Mouse (Mus musculus) midbrain, embryonic 13.5 days (tissue): Measurements from ENCODE around the gene B4galt2. TPM values are rescaled to one million over a fixed set of nuclear protein-coding genes. Genes with fewer than 3 reads are reported as not detected.

Source experiments
- ATAC-seq: fragments of 200-750 bp; cut with Nextera tagmentation; 2 replicates; pipeline ENCODE4 v1.8.0; 2017; ENCODE audit warnings: mild to moderate bottlenecking, moderate TSS enrichment, moderate library complexity
- H3K27ac ChIP-seq: fragments of 300-500 bp; sonication (generic); 2 replicates; pipeline ENCODE4 v1.5.1; 2015; ENCODE audit warnings: inconsistent platforms, mild to moderate bottlenecking, moderate library complexity
- H3K27me3 ChIP-seq: fragments of 300-500 bp; sonication (generic); 2 replicates; pipeline ENCODE4 v1.6.1; 2015; ENCODE audit warnings: mild to moderate bottlenecking, inconsistent platforms
- H3K36me3 ChIP-seq: fragments of 300-500 bp; sonication (generic); 2 replicates; pipeline ENCODE4 v1.6.1; 2015; ENCODE audit warnings: mild to moderate bottlenecking, inconsistent platforms
- H3K4me1 ChIP-seq: fragments of 300-500 bp; sonication (generic); replicated peaks from 2 replicates; pipeline ENCODE4 v1.6.1; 2015; ENCODE audit warnings: inconsistent platforms
- H3K4me2 ChIP-seq: fragments of 300-500 bp; sonication (generic); replicated peaks from 2 replicates; pipeline ENCODE4 v1.6.1; 2015; ENCODE audit warnings: moderate library complexity, mild to moderate bottlenecking, inconsistent platforms
- H3K4me3 ChIP-seq: fragments of 300-500 bp; sonication (generic); replicated peaks from 2 replicates; pipeline ENCODE4 v1.5.1; 2015; ENCODE audit warnings: mild to moderate bottlenecking, inconsistent platforms
- H3K9ac ChIP-seq: fragments of 300-500 bp; sonication (generic); replicated peaks from 2 replicates; pipeline ENCODE4 v1.6.1; 2015; ENCODE audit warnings: mild to moderate bottlenecking, inconsistent platforms
- H3K9me3 ChIP-seq: fragments of 300-500 bp; sonication (generic); 2 replicates; pipeline ENCODE4 v1.6.1; 2016; ENCODE audit warnings: mild to moderate bottlenecking, inconsistent platforms
- WGBS: fragments of 180-500 bp; shearing (Covaris S2); methylation state at CpG from one replicate; pipeline ENCODE4 v1.1.7; 2015; 5-methylcytosine and 5-hydroxymethylcytosine counted together
- polyA plus RNA-seq: library from polyadenylated mRNA; unstranded; fragments of >200 nt; fragmentation: Nextera tagmentation; extraction: Ambion mirVana; gene quantifications from 2 replicates; pipeline ENCODE4 v1.2.1, GENCODE M21; 2015

The B4galt2 gene
- polyA plus RNA-seq, 1 experiment from 2014 or later: 42.8 TPM

- no peak overlapping the region for H3K9ac ChIP-seq
- H3K27ac ChIP-seq: no peak overlapping the region
- H3K4me1 ChIP-seq: peaks cover 28% of the 10 kb centered on the region
- H3K9me3 ChIP-seq: no peaks in the 10 kb centered on the region
- WGBS: 88% methylated on average over 4 of the region's 4 CpGs
- 0 out of 2 replicates have a peak, but pooled peaks cover 4% of the 10 kb centered on the region for H3K27me3 ChIP-seq
- no peak overlapping the region for H3K4me2 ChIP-seq
- no peak for ATAC-seq
- H3K4me3 ChIP-seq: no peak overlapping the region
- peaks cover 2% of the 10 kb centered on the region for H3K36me3 ChIP-seq
Observed at GRCm38 (mm10) chr4:117917402-117917801, 34.1 kb upstream of the B4galt2 start.

- H3K4me1 ChIP-seq: peaks cover 38% of the 10 kb centered on the region
- H3K27me3 ChIP-seq: no peaks in the 10 kb centered on the region
- 91% methylated on average over 5 of the region's 5 CpGs for WGBS
- no peak for ATAC-seq
- peaks cover 12% of the 10 kb centered on the region for H3K36me3 ChIP-seq
- H3K4me2 ChIP-seq: peak overlapping the region; percentile 100
- H3K9me3 ChIP-seq: no peaks in the 10 kb centered on the region
- no peak overlapping the region for H3K4me3 ChIP-seq
- H3K9ac ChIP-seq: no peak overlapping the region
- no peak overlapping the region for H3K27ac ChIP-seq
Observed at GRCm38 (mm10) chr4:117916386-117916785, 33.1 kb upstream of the B4galt2 start.

- ATAC-seq: no peak
Observed at GRCm38 (mm10) chr4:117915489-117916105, 32.3 kb upstream of the B4galt2 start.

GRCm38 (mm10) chr4:117914591-117915442 is 31.5 kb upstream of the B4galt2 start, which contains the start of gene Ipo13:
TSS of gene Ipo13 (minus strand) at chr4:117914999.
- peak within 1 kb of the TSS; percentile 100 for H3K4me2 ChIP-seq
- peak within 1 kb of the TSS; percentile 92 for H3K9ac ChIP-seq
- H3K4me1 ChIP-seq: peaks cover 53% of the 10 kb centered on the region
- no peaks in the 10 kb centered on the region for H3K9me3 ChIP-seq
- H3K27me3 ChIP-seq: no peaks in the 10 kb centered on the region
- H3K4me3 ChIP-seq: peak within 1 kb of the TSS; percentile 93
- H3K27ac ChIP-seq: peak within 1 kb of the TSS; percentile 74
- peaks cover 21% of the 10 kb centered on the region for H3K36me3 ChIP-seq
- under 1% methylated on average over 61 of the region's 61 CpGs for WGBS
- ATAC-seq: peak; percentile 96

More at GRCm38 (mm10) chr4:117915489-117916105, 32.3 kb upstream of the B4galt2 start:
- Histone ChIP-seq H3K4me2 (peak overlapping the region; percentile 100), H3K4me1 (peaks cover 46% of the 10 kb centered on the region), H3K9me3 (no peaks in the 10 kb centered on the region), H3K4me3 (peak overlapping the region; percentile 93), H3K27ac (peak overlapping the region; percentile 59; the same call in 1 of the 2 replicates), H3K27me3 (no peaks in the 10 kb centered on the region), H3K9ac (peak overlapping the region; percentile 92), H3K36me3 (peaks cover 20% of the 10 kb centered on the region)
- WGBS: 7% methylated on average over 19 of the region's 19 CpGs

- Histone ChIP-seq H3K27me3 (no peaks in the 10 kb centered on the region), H3K36me3 (peaks cover 21% of the 10 kb centered on the region), H3K9ac (peak overlapping the region; percentile 92), H3K4me3 (peak overlapping the region; percentile 93), H3K27ac (no peak overlapping the region), H3K9me3 (no peaks in the 10 kb centered on the region), H3K4me1 (peaks cover 61% of the 10 kb centered on the region), H3K4me2 (peak overlapping the region; percentile 100)
- WGBS: 16% methylated on average over 8 of the region's 8 CpGs
- peak; percentile 9; the same call in 1 of the 2 replicates for ATAC-seq
Observed at GRCm38 (mm10) chr4:117914031-117914430, 30.7 kb upstream of the B4galt2 start.

- H3K4me2 ChIP-seq: peak overlapping the region; percentile 100
- no peaks in the 10 kb centered on the region for H3K27me3 ChIP-seq
- H3K9me3 ChIP-seq: no peaks in the 10 kb centered on the region
- H3K9ac ChIP-seq: peak overlapping the region; percentile 92
- peaks cover 21% of the 10 kb centered on the region for H3K36me3 ChIP-seq
- peaks cover 67% of the 10 kb centered on the region for H3K4me1 ChIP-seq
- H3K27ac ChIP-seq: no peak overlapping the region
- WGBS: 39% methylated on average over 3 of the region's 3 CpGs
- peak overlapping the region; percentile 93 for H3K4me3 ChIP-seq
- ATAC-seq: no peak
Observed at GRCm38 (mm10) chr4:117913421-117913820, 30.1 kb upstream of the B4galt2 start.

GRCm38 (mm10) chr4:117912685-117913273 is 29.5 kb upstream of the B4galt2 start:
- H3K4me1 ChIP-seq: peaks cover 74% of the 10 kb centered on the region
- H3K4me2 ChIP-seq: peak overlapping the region; percentile 100
- no peaks in the 10 kb centered on the region for H3K27me3 ChIP-seq
- peak overlapping the region; percentile 92 for H3K9ac ChIP-seq
- WGBS: 75% methylated on average over 7 of the region's 7 CpGs
- no peak overlapping the region for H3K27ac ChIP-seq
- H3K36me3 ChIP-seq: peaks cover 21% of the 10 kb centered on the region
- H3K9me3 ChIP-seq: no peaks in the 10 kb centered on the region
- peak overlapping the region; percentile 93 for H3K4me3 ChIP-seq
- no peak for ATAC-seq

- H3K9me3 ChIP-seq: no peaks in the 10 kb centered on the region
- peak overlapping the region; percentile 100; the same call in 1 of the 2 replicates for H3K4me2 ChIP-seq
- no peak overlapping the region for H3K4me3 ChIP-seq
- 91% methylated on average over 13 of the region's 13 CpGs for WGBS
- H3K9ac ChIP-seq: peak overlapping the region; percentile 92; the same call in 1 of the 2 replicates
- no peak overlapping the region for H3K27ac ChIP-seq
- no peak for ATAC-seq
- H3K27me3 ChIP-seq: no peaks in the 10 kb centered on the region
- peaks cover 21% of the 10 kb centered on the region for H3K36me3 ChIP-seq
- H3K4me1 ChIP-seq: peaks cover 77% of the 10 kb centered on the region
Observed at GRCm38 (mm10) chr4:117912131-117912561, 28.9 kb upstream of the B4galt2 start.

GRCm38 (mm10) chr4:117908834-117909453 is 25.7 kb upstream of the B4galt2 start:
- peak overlapping the region; percentile 29; the same call in 1 of the 2 replicates for H3K9ac ChIP-seq
- H3K27me3 ChIP-seq: no peaks in the 10 kb centered on the region
- peaks cover 65% of the 10 kb centered on the region for H3K4me1 ChIP-seq

GRCm38 (mm10) chr4:117906196-117906595 is 22.9 kb upstream of the B4galt2 start:
- 87% methylated on average over 3 of the region's 3 CpGs for WGBS
- Histone ChIP-seq H3K4me1 (peaks cover 37% of the 10 kb centered on the region), H3K4me3 (no peak overlapping the region), H3K4me2 (no peak overlapping the region), H3K27ac (no peak overlapping the region), H3K9ac (no peak overlapping the region), H3K36me3 (peaks cover 62% of the 10 kb centered on the region), H3K9me3 (no peaks in the 10 kb centered on the region), H3K27me3 (no peaks in the 10 kb centered on the region)
- ATAC-seq: no peak

More at GRCm38 (mm10) chr4:117908834-117909453, 25.7 kb upstream of the B4galt2 start:
- peaks cover 49% of the 10 kb centered on the region for H3K36me3 ChIP-seq
- peak overlapping the region; percentile 18 for H3K4me3 ChIP-seq
- H3K27ac ChIP-seq: peak overlapping the region; percentile 77
- WGBS: 57% methylated on average over 8 of the region's 8 CpGs
- H3K4me2 ChIP-seq: peak overlapping the region; percentile 44
- H3K9me3 ChIP-seq: no peaks in the 10 kb centered on the region
- peak; percentile 86 for ATAC-seq

- H3K4me3 ChIP-seq: no peak overlapping the region
- H3K4me1 ChIP-seq: peaks cover 23% of the 10 kb centered on the region
- no peak overlapping the region for H3K9ac ChIP-seq
- H3K36me3 ChIP-seq: peaks cover 69% of the 10 kb centered on the region
- H3K9me3 ChIP-seq: no peaks in the 10 kb centered on the region
- H3K27me3 ChIP-seq: no peaks in the 10 kb centered on the region
- WGBS: 94% methylated on average over 8 of the region's 8 CpGs
- no peak overlapping the region for H3K4me2 ChIP-seq
- no peak for ATAC-seq
- no peak overlapping the region for H3K27ac ChIP-seq
Observed at GRCm38 (mm10) chr4:117904761-117905160, 21.5 kb upstream of the B4galt2 start.
